Mouse (Mus musculus): ENCODE results near the gene Synj2. TPM values are rescaled to one million over a fixed set of nuclear protein-coding genes. Genes with fewer than 3 reads are reported as not detected.

The Synj2 gene
- polyA plus RNA-seq, 1 experiment from 2014 or later = 3.0 TPM

DNA sequence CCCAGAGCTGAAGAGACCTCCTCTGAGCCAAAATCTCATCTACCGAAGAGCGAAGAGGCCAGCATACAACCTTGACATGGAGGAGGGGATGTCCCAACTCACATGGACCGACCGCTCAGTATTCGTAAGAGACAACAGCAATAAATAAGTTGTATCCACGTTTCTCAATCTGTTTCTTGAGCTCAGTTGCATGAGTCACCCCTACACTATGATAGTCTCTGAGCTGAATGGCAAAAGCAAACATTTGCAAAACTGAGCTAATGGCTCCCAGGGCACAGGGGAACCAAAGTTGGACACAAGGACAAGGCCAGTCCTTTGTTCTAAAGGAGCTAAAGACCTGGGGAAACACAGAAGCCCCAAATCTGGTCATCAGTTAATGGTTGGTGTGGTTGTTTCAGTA is 128.8 kb downstream of the Synj2 start:
- Histone ChIP-seq H3K4me3 (no peak overlapping the region), H3K36me3 (peaks cover 58% of the 10 kb centered on the region), H3K9me3 (no peaks in the 10 kb centered on the region), H3K4me1 (no peaks in the 10 kb centered on the region), H3K27me3 (no peaks in the 10 kb centered on the region), H3K9ac (no peak overlapping the region), H3K4me2 (no peak overlapping the region), H3K27ac (no peak overlapping the region)
- WGBS = 91% methylated on average over 6 of the region's 6 CpGs
- no peak for ATAC-seq (ENCODE audit: insufficient number of reproducible peaks, low FRiP score, low TSS enrichment, low read depth)

DNA sequence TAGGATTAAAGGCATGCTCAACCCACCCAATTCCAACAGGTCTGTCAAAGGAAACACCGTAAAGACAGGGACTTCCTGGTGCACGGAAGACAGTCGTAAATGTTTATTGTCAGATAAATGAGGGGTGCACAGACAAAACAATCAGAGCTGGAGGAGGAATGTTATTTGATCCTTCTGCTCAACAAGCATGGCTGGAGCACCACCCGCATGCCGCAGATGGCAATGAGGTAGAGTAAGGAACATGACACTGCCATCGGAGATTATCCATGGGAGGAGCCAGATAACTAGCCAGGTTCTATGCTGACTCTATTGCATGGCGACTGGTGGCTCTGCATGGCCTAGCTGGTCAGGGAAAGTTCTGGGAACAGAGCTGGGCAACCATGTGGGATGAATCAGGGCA is 132.3 kb downstream of the Synj2 start:
- 30% methylated on average over 7 of the region's 7 CpGs for WGBS
- Histone ChIP-seq H3K36me3 (peaks cover 32% of the 10 kb centered on the region), H3K4me1 (0 out of 2 replicates have a peak, but pooled peaks cover 2% of the 10 kb centered on the region), H3K9ac (no peak overlapping the region), H3K27ac (no peak overlapping the region), H3K4me3 (no peak overlapping the region), H3K27me3 (no peaks in the 10 kb centered on the region), H3K9me3 (no peaks in the 10 kb centered on the region), H3K4me2 (no peak overlapping the region)
- no peak for ATAC-seq (ENCODE audit: insufficient number of reproducible peaks, low FRiP score, low TSS enrichment, low read depth)

DNA sequence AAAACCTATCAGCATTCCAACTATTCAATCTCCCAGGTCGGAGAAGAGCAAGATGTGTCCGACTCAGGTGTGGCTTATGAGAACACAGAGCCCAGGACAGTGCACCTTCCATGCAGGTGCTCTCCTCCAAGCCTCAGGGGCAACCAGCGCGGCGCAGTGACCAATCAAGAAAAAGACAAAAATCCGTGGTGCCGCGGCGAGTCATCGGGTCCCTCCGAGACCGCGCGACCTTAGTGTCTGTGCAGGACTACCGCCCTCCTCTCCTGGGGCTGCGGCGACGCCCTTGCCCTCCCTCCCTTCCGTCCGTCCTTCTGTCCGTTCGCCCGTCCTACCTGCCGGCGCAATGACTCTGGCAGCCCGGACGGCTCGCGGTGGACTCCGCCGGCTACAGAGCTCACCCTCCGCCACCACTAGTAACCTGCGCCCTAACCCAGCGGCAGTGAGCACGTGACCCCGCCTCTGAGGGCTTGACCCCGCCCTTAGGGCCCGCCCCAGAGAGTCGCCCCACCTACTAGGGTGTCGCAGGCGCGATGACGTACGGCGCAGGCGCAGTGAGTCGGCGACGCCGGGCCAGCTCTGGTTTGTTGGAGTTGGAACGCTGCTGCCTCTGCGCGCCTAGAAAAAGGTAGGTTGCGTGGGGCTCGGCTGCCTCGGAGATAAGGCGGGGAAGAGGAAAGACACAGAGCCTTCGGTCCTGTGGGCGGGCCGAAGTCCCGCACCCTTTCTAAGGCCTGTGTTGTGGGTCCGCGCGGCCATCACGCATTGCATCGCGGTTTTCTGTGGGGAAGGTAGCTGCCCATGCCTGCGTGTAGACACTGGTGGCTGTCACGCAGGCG is 138.4 kb downstream of the Synj2 start, which contains the start of the genes Serac1 and Gtf2h5:
Gene Serac1, minus strand, starts transcription at position 455 of the 836 bp plus-strand sequence.
Gene Gtf2h5, plus strand, starts transcription at position 500 of the 836 bp plus-strand sequence.
- under 1% methylated on average over 68 of the region's 70 CpGs for WGBS
- Histone ChIP-seq H3K4me1 (peaks cover 17% of the 10 kb centered on the region; the same call in 1 of the 2 replicates), H3K9ac (peak within 1 kb of the TSS; percentile 92), H3K4me2 (peak within 1 kb of the TSS; percentile 77), H3K9me3 (no peaks in the 10 kb centered on the region), H3K4me3 (peak within 1 kb of the TSS; percentile 86), H3K36me3 (peaks cover 12% of the 10 kb centered on the region), H3K27ac (peak within 1 kb of the TSS; percentile 89), H3K27me3 (no peaks in the 10 kb centered on the region)
- peak; percentile 97 for ATAC-seq (ENCODE audit: insufficient number of reproducible peaks, low FRiP score, low TSS enrichment, low read depth)

DNA sequence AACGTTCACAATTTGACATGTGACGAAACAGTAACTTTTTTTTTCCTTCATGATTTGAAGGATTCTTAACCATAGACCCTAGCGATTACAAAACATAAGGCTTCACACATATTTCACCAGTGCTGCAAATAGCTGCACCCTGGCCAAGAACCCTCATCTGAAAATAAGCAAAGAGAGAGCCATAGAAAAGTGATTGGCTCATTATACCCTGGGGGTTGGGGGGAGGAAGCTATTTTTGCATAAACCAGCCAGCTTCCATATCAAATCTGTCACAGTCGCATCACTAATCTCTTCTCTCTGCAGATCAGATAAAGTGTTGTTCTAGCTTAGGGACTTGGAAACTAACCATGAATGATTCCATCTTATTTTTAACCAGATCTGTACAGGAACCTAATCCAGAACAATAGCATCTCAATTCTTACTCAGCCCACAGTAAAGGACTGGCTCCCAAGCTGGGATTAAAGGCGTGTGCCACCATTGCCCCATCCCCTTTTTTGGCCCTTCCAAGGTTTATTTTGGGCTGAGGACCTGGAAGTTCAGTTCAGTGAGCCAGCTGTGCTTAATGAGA is 142.3 kb downstream of the Synj2 start:
- Histone ChIP-seq H3K36me3 (peaks cover 41% of the 10 kb centered on the region), H3K9me3 (no peaks in the 10 kb centered on the region), H3K27me3 (no peaks in the 10 kb centered on the region), H3K4me3 (no peak overlapping the region), H3K9ac (no peak overlapping the region), H3K4me1 (peaks cover 14% of the 10 kb centered on the region; the same call in 1 of the 2 replicates), H3K4me2 (no peak overlapping the region), H3K27ac (no peak overlapping the region)
- ATAC-seq (ENCODE audit: insufficient number of reproducible peaks, low FRiP score, low TSS enrichment, low read depth) = no peak
- 91% methylated on average over 5 of the region's 5 CpGs for WGBS

DNA sequence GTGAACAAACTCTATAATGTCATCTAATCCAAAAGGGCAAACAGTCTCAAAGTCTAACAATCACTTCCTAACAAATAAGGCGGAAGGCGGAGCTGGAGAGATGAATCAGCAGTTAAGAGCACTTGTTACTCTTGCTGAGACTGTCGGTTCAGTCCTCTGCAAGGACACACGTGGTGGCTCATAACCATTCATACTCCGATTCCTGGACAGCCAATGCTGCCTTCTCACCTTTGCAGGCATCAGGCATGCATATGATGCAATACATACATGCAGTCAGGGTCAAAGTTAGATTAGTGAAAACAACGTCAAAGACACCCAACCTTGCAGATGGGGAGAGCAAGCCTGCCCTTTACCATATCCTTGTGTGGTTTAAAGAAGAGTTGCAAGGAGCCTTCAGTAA is 150.5 kb downstream of the Synj2 start:
- Histone ChIP-seq H3K27me3 (no peaks in the 10 kb centered on the region), H3K4me3 (no peak overlapping the region), H3K9me3 (no peaks in the 10 kb centered on the region), H3K4me1 (no peaks in the 10 kb centered on the region), H3K36me3 (peaks cover 21% of the 10 kb centered on the region), H3K4me2 (no peak overlapping the region), H3K27ac (no peak overlapping the region), H3K9ac (no peak overlapping the region)
- 88% methylated on average over 6 of the region's 6 CpGs for WGBS
- no peak for ATAC-seq (ENCODE audit: insufficient number of reproducible peaks, low FRiP score, low TSS enrichment, low read depth)

Other genes with a start within 250 kb of the Synj2 start
- gene Snx9, start 100.0 kb upstream of the Synj2 start, polyA plus RNA-seq (2015; fragmentation: Nextera tagmentation; extraction: Ambion mirVana) = 33.7 and 34.9 TPM in 2 replicates
- 4.6 and 6.2 TPM in 2 replicates for gene Serac1, start 138.5 kb downstream of the Synj2 start, polyA plus RNA-seq (2015; fragmentation: Nextera tagmentation; extraction: Ambion mirVana)
- gene Gtf2h5, start 138.5 kb downstream of the Synj2 start, polyA plus RNA-seq (2015; fragmentation: Nextera tagmentation; extraction: Ambion mirVana) = 156 and 167 TPM in 2 replicates
- gene Tulp4, start 165.2 kb downstream of the Synj2 start, polyA plus RNA-seq (2015; fragmentation: Nextera tagmentation; extraction: Ambion mirVana) = 81.4 and 84.0 TPM in 2 replicates

Measured in limb, embryonic 15.5 days (tissue).